Mouse (Mus musculus) limb, embryonic 10.5 days (tissue): ENCODE measurements around the gene Zbtb32. TPM values are rescaled to one million over a fixed set of nuclear protein-coding genes. Genes with fewer than 3 reads are reported as not detected.

Experiments
- DNase-seq: peaks from one replicate; pipeline ENCODE4 v3.0.0-alpha.2; 2017; ENCODE audit warnings: low spot score
- H3K27ac ChIP-seq: fragments of 300-500 bp; sonication (generic); 2 replicates; pipeline ENCODE4 v1.5.1; 2016; ENCODE audit warnings: mild to moderate bottlenecking
- H3K27me3 ChIP-seq: fragments of 300-500 bp; sonication (generic); 2 replicates; pipeline ENCODE4 v1.6.1; 2016; ENCODE audit warnings: low read depth, mild to moderate bottlenecking; ENCODE audit not compliant: poor library complexity, severe bottlenecking
- H3K36me3 ChIP-seq: fragments of 300-500 bp; sonication (generic); 2 replicates; pipeline ENCODE4 v1.6.1; 2016; ENCODE audit warnings: mild to moderate bottlenecking, moderate library complexity
- H3K4me1 ChIP-seq: fragments of 300-500 bp; sonication (generic); 2 replicates; pipeline ENCODE4 v1.6.1; 2016
- H3K4me3 ChIP-seq: fragments of 300-500 bp; sonication (generic); 2 replicates; pipeline ENCODE4 v1.5.1; 2016; ENCODE audit warnings: mild to moderate bottlenecking, moderate library complexity
- H3K9me3 ChIP-seq: fragments of 300-500 bp; sonication (generic); replicated peaks from 2 replicates; pipeline ENCODE4 v1.6.1; 2016; ENCODE audit warnings: mild to moderate bottlenecking
- WGBS: fragments of 180-500 bp; shearing (Covaris S2); methylation state at CpG from one replicate; pipeline ENCODE4 v1.1.7; 2016; 5-methylcytosine and 5-hydroxymethylcytosine counted together
- polyA plus RNA-seq: library from polyadenylated mRNA; unstranded; fragments of >200 nt; fragmentation: Nextera tagmentation; extraction: Ambion mirVana; gene quantifications from 2 replicates; pipeline ENCODE4 v1.2.1, GENCODE M21; 2016

Gene Zbtb32
- polyA plus RNA-seq, 1 experiment from 2014 or later: 0.15 TPM

- Histone ChIP-seq H3K27me3 (no peaks in the 10 kb centered on the region), H3K27ac (no peak overlapping the region), H3K36me3 (peaks cover 46% of the 10 kb centered on the region), H3K9me3 (no peaks in the 10 kb centered on the region), H3K4me1 (peaks cover 19% of the 10 kb centered on the region), H3K4me3 (no peak overlapping the region)
- no peak for DNase-seq
- WGBS: 82% methylated on average over 2 of the region's 2 CpGs
Observed at GRCm38 (mm10) chr7:30614454-30614853, 15.7 kb upstream of the Zbtb32 start.

- peaks cover 37% of the 10 kb centered on the region for H3K36me3 ChIP-seq
- peak; percentile 81 for DNase-seq
- no peak overlapping the region for H3K4me3 ChIP-seq
- H3K4me1 ChIP-seq: peaks cover 19% of the 10 kb centered on the region
- 24% methylated on average over 14 of the region's 14 CpGs for WGBS
- H3K9me3 ChIP-seq: no peaks in the 10 kb centered on the region
- H3K27me3 ChIP-seq: no peaks in the 10 kb centered on the region
- H3K27ac ChIP-seq: no peak overlapping the region
Observed at GRCm38 (mm10) chr7:30613529-30614112, 14.9 kb upstream of the Zbtb32 start.

GRCm38 (mm10) chr7:30612654-30613402 is 14.1 kb upstream of the Zbtb32 start, which contains the start of gene Upk1a:
Gene Upk1a (minus strand): TSS chr7:30612847.
- 58% methylated on average over 8 of the region's 8 CpGs for WGBS
- Histone ChIP-seq H3K4me1 (peaks cover 19% of the 10 kb centered on the region), H3K27me3 (no peaks in the 10 kb centered on the region), H3K4me3 (no peak within 1 kb of the TSS), H3K27ac (peak within 1 kb of the TSS; percentile 14; the same call in 1 of the 2 replicates), H3K36me3 (peaks cover 29% of the 10 kb centered on the region), H3K9me3 (no peaks in the 10 kb centered on the region)
- no peak for DNase-seq

GRCm38 (mm10) chr7:30610043-30610442 is 11.3 kb upstream of the Zbtb32 start:
- no peak overlapping the region for H3K4me3 ChIP-seq
- 62% methylated on average over 7 of the region's 7 CpGs for WGBS
- no peak overlapping the region for H3K27ac ChIP-seq

GRCm38 (mm10) chr7:30608476-30608875 is 9.8 kb upstream of the Zbtb32 start:
- Histone ChIP-seq H3K9me3 (no peaks in the 10 kb centered on the region), H3K27ac (no peak overlapping the region), H3K4me1 (peaks cover 19% of the 10 kb centered on the region), H3K27me3 (no peaks in the 10 kb centered on the region), H3K36me3 (no peaks in the 10 kb centered on the region), H3K4me3 (no peak overlapping the region)
- DNase-seq: no peak
- 51% methylated on average over 16 of the region's 16 CpGs for WGBS

More at GRCm38 (mm10) chr7:30610043-30610442, 11.3 kb upstream of the Zbtb32 start:
- H3K36me3 ChIP-seq: peaks cover 1% of the 10 kb centered on the region; the same call in 1 of the 2 replicates
- H3K27me3 ChIP-seq: no peaks in the 10 kb centered on the region
- no peak for DNase-seq
- H3K9me3 ChIP-seq: no peaks in the 10 kb centered on the region
- H3K4me1 ChIP-seq: peaks cover 19% of the 10 kb centered on the region

- Histone ChIP-seq H3K4me3 (no peak overlapping the region), H3K27me3 (no peaks in the 10 kb centered on the region), H3K36me3 (no peaks in the 10 kb centered on the region), H3K27ac (no peak overlapping the region), H3K9me3 (no peaks in the 10 kb centered on the region), H3K4me1 (peaks cover 12% of the 10 kb centered on the region)
- whole genome bisulfite sequencing: 31% methylated on average over 8 of the region's 8 CpGs
- DNase-seq: peak; percentile 67
Observed at GRCm38 (mm10) chr7:30607706-30608309, 9.1 kb upstream of the Zbtb32 start.

GRCm38 (mm10) chr7:30604944-30605343 is 6.2 kb upstream of the Zbtb32 start:
- Histone ChIP-seq H3K27me3 (no peaks in the 10 kb centered on the region), H3K9me3 (no peaks in the 10 kb centered on the region), H3K4me3 (no peak overlapping the region), H3K4me1 (peaks cover 6% of the 10 kb centered on the region), H3K27ac (no peak overlapping the region), H3K36me3 (no peaks in the 10 kb centered on the region)
- 87% methylated on average over 8 of the region's 8 CpGs for WGBS
- no peak for DNase-seq

- WGBS: 64% methylated on average over 8 of the region's 8 CpGs
- no peaks in the 10 kb centered on the region for H3K9me3 ChIP-seq
- H3K27me3 ChIP-seq: no peaks in the 10 kb centered on the region
- H3K27ac ChIP-seq: no peak overlapping the region
- H3K4me1 ChIP-seq: peaks cover 5% of the 10 kb centered on the region
- no peak overlapping the region for H3K4me3 ChIP-seq
- H3K36me3 ChIP-seq: no peaks in the 10 kb centered on the region
- DNase-seq: no peak
Observed at GRCm38 (mm10) chr7:30604424-30604823, 5.7 kb upstream of the Zbtb32 start.

- Histone ChIP-seq H3K9me3 (no peaks in the 10 kb centered on the region), H3K27ac (no peak overlapping the region), H3K4me1 (peaks cover 5% of the 10 kb centered on the region; the same call in 1 of the 2 replicates), H3K4me3 (no peak overlapping the region), H3K36me3 (no peaks in the 10 kb centered on the region), H3K27me3 (no peaks in the 10 kb centered on the region)
- DNase-seq: no peak
- WGBS: 12% methylated on average over 2 of the region's 3 CpGs
Observed at GRCm38 (mm10) chr7:30602583-30602982, 3.9 kb upstream of the Zbtb32 start.

GRCm38 (mm10) chr7:30600651-30601050 is 1.9 kb upstream of the Zbtb32 start:
- Histone ChIP-seq H3K4me1 (peaks cover 5% of the 10 kb centered on the region; the same call in 1 of the 2 replicates), H3K4me3 (no peak overlapping the region), H3K36me3 (no peaks in the 10 kb centered on the region), H3K9me3 (no peaks in the 10 kb centered on the region), H3K27ac (no peak overlapping the region), H3K27me3 (no peaks in the 10 kb centered on the region)
- DNase-seq: no peak
- 81% methylated on average over 7 of the region's 7 CpGs for WGBS

- H3K27me3 ChIP-seq: no peaks in the 10 kb centered on the region
- peaks cover 5% of the 10 kb centered on the region; the same call in 1 of the 2 replicates for H3K4me1 ChIP-seq
- H3K4me3 ChIP-seq: no peak overlapping the region
- no peaks in the 10 kb centered on the region for H3K36me3 ChIP-seq
- H3K27ac ChIP-seq: no peak overlapping the region
- DNase-seq: peak; percentile 75
- no peaks in the 10 kb centered on the region for H3K9me3 ChIP-seq
- 4% methylated on average over 16 of the region's 16 CpGs for WGBS
Observed at GRCm38 (mm10) chr7:30599933-30600353, 1.2 kb upstream of the Zbtb32 start.

- Histone ChIP-seq H3K27me3 (no peaks in the 10 kb centered on the region), H3K9me3 (no peaks in the 10 kb centered on the region), H3K27ac (no peak overlapping the region), H3K36me3 (no peaks in the 10 kb centered on the region), H3K4me1 (no peaks in the 10 kb centered on the region), H3K4me3 (no peak overlapping the region)
- DNase-seq: no peak
- 79% methylated on average over 5 of the region's 5 CpGs for WGBS
Observed at GRCm38 (mm10) chr7:30596811-30597210, 1.9 kb downstream of the Zbtb32 start.

GRCm38 (mm10) chr7:30596093-30596492 is 2.6 kb downstream of the Zbtb32 start:
- 89% methylated on average over 5 of the region's 5 CpGs for WGBS
- Histone ChIP-seq H3K36me3 (no peaks in the 10 kb centered on the region), H3K27ac (no peak overlapping the region), H3K4me1 (no peaks in the 10 kb centered on the region), H3K4me3 (no peak overlapping the region), H3K27me3 (no peaks in the 10 kb centered on the region), H3K9me3 (no peaks in the 10 kb centered on the region)
- DNase-seq: no peak
